Mouse (Mus musculus) C2C12 (cell line): ENCODE measurements around the gene Kdm2a.

Source experiments
- CTCF ChIP-seq: IDR thresholded peaks from one replicate; pipeline ENCODE4 v1.5.1; 2011; ENCODE audit not compliant: control insufficient read depth, insufficient read depth, insufficient read length
- FOSL1 ChIP-seq: IDR thresholded peaks from one replicate; pipeline ENCODE4 v1.8.0; 2011; ENCODE audit warnings: mild to moderate bottlenecking, low read length; ENCODE audit not compliant: poor library complexity, insufficient read depth, severe bottlenecking
- USF1 ChIP-seq: IDR thresholded peaks from one replicate; pipeline ENCODE4 v1.6.1; 2011; ENCODE audit warnings: low read depth, mild to moderate bottlenecking, control low read depth, moderate library complexity

DNA sequence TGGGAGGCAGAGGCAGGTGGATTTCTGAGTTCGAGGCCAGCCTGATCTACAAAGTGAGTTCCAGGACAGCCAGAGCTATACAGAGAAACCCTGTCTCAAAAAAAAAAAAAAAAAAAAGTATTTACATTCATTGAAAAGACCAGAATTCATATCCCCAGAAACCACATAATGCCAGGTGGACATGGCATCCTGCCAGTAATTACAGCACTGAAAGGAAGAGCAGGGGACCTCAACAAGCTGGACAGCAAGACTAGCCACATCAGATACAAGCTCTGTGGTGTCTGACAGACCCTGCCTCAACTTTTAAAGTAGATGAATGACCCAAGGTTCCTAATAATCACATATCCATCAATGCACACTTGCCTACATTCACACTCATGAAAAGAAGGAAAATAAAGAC lies 76.5 kb downstream of the Kdm2a start:
- TF ChIP-seq CTCF (no peak), FOSL1 (no peak), USF1 (no peak)
